Mouse (Mus musculus) adrenal gland, adult 2 months (tissue): ENCODE measurements at regions not wholly inside any gene's neighbourhood (a gene's known extent, or its start where the extent isn't known, plus 50 kb on each side); places are given as distances from the start of the nearest gene placed in this dataset.
A peak's percentile ranks its signal among the peaks of the same experiment; 100 is the strongest.
"Not testable (repeated sequence)": the region's sequence is repeated elsewhere in the genome, so short reads cannot be mapped to it uniquely, and the experiment has no call there.

Source experiments
- DNase-seq: peaks from one replicate; pipeline ENCODE4 v3.0.0; 2021

DNA sequence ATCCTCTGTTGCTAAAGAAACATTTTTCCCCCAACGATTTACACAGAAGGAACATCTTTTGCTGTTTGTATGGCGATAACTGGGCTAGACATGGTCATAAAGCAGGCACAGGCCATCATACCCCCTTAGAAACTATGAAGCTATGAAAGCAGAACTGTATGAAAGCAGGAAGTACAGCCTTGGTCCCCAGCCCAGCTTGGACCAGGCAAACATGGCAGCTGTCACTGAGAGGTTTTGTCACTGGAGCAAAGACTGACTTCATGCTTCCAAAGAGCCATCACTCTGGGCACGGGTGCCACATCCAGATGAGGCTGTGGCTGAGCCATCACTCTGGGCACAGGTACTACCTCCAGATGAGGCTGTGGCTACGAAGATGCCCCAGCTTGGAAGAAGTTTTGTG is 276.8 kb upstream of the Kdm8 start:
- no peak for DNase-seq

GRCm38 (mm10) chr7:125181548-125181947 is 262.9 kb upstream of the Kdm8 start:
- DNase-seq, result no peak

DNA sequence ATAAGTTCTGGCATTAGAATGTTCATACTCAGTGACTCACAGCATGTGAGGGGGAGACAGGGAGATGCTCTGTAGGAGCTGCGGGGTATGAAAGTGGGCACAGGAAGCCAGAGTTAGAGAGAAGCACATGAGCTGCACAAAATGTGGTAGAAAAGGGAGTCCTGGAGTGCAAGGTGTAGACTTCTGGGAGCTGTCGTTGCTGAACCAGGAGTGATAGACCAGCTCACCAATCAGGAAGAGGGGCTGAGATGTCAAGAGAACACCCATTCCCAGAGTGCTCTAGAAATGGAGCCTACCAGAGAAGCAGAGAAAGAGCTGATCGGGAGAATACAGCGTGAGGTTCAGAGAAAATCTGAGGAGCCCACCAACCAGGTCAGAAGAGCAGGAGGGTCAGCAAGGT is 262.2 kb upstream of the Kdm8 start:
- no peak for DNase-seq

- not testable (repeated sequence) for DNase-seq
Measured at GRCm38 (mm10) chr7:125183011-125183410, 261.5 kb upstream of the Kdm8 start.

- no peak for DNase-seq
Measured at GRCm38 (mm10) chr7:125185037-125185679, 259.3 kb upstream of the Kdm8 start.

DNA sequence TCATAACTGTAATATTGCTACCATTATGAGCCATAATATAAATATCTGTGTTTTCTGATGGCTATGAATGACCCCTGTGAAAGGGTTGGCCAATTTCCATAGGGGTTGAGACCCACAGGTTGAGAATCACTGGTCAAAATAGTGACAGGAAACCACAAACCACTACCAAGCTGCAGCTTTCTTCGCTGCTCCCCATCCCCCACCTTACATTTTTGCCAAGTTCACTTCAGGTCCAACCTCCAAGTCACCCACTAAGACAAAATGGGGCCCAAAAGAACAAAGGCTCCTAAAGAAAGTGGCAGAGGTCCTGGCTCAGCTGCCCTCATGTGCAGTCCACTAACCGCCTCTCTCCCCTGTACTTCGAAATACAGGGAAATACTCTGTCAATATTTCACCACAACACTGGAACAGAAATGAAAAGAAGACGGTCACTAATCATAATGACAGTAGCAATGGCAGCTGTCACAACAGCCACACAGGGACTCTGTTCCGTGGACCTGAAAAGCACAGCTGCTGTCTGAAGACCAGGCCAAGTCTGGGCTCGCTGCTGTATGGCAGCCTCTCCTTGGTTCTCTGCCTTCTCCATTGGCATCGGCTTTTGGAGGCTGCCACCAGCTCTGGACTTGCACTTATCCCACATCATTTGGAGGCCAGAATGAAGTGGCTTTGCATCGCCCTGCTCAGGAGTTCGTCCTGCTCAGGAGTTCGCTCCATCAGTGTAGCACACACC is 257.3 kb upstream of the Kdm8 start:
- DNase-seq, result no peak

- DNase-seq, result peak; percentile 75
Measured at GRCm38 (mm10) chr7:125188986-125189385, 255.5 kb upstream of the Kdm8 start.

DNA sequence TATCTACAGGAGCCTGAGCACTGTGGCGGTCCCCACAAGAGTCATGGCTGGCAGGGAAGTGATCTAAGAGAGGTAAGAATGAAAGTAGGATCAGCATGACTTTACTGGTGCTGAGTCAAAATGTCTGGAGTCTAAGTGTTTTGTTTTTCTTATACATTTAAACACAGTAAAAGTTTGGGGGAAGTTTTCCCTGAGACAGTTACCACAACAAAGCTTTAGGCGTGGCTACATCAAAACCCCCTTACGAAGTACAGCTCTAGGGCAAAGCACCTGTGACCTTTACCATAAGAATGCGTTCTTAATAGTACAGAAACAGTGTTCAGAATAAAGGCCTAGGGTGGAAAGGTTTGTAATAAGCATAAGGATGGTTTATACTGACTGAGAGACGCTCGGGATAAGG is 254.4 kb upstream of the Kdm8 start:
- no peak for DNase-seq

DNA sequence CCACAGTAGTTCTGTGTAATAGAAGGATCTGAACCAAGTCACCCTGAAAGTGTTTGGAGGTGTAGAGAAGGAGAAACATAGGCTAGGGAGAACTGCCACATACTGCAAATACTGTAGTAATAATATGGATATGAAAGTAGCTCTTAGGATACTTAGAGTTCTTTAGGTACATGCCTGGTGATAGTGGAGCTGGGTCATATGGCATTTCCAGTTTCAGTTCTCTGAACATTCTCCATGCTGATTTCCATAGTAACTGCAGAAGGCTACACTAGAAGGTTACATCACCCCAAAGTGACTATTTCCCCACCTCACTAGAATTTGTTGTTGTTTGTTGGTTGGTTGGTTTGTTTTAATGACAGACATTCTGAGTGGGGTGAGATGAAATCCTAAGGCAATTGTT is 253.2 kb upstream of the Kdm8 start:
- no peak for DNase-seq

DNA sequence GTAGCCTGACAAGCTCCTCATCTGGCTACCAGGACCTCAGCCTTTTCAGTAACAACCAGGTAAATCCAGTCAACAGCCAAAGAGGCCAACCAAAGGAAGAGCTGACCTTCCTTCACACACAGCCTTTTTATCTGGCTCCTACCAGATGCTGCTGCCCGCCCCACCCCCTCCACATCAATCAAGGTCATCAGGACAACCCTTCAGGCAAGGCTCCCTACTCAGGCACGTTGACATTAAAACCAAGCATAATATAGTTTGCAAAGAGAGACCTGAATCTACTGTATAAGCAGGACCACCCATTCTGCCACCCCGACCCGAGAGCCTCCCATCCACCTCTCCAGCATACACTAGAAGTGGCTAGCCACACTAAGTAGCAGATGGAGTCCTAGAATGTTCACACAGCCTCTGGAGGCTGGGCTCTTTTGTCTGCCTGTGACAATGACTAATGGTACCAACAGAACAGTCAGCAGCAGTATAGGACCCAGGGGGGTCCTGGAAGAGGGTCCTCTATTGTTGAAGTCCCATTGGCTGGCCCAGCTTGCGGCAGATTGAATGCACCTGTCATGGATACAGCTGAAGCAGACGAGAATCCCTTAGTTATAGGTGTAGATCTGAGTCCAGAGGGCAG is 233.0 kb upstream of the Kdm8 start:
- DNase-seq, result no peak

DNA sequence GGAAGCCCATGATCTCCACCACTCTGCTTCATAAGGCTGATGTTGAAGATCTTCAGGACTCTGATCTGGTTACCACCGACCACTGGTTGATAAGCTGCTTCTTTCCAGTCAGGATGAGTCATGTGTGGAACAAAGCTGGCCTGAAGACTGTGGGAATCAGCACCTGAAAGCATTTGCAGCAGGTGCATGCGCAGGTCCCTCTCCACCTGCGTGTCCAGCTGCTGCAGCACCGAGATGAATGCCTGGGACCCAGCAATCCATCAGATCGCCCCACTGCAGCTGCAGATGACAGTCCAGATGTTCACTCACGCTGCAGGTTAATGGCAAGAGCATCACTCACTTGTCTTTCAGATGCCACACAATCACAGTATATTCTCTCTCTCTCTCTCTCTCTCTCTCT is 230.4 kb upstream of the Kdm8 start:
- DNase-seq, result no peak

DNA sequence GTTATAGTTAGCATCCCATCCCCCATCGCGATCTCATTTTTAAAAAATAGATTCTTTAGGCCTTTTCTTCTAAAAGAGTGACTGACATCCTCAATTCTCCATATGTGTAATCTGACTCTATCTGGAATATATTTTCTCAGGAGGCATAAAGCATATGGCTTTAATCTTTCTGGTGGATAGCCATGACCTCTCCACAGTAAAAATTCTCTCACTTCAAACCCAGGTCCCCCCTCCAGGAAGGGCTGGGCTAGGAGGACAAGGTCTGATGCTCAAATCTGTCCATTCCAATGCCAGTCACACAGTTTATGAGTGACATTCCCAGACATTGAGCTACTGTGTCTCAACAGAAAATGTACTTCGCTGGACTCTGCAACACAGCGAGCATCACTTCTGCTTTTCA is 226.8 kb upstream of the Kdm8 start:
- DNase-seq, result no peak

DNA sequence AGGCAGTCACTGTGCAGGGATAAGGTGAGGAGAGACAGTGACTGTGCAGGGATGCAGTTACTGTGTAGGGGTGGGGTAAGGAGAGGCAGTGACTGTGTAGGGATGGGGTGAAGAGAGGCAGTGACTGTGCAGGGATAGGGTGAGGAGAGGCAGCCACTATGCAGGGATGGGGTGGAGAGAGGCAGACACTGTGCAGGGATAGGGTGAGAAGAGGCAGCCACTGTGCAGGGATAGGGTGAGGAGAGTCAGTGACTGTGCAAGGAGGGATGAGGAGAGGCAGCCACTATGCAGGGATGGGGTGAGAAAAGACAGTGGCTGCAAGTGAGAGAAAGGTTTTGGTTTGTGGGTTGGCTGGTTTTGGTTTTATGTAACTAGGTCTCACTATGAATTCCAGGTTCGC is 221.8 kb upstream of the Kdm8 start:
- no peak for DNase-seq

DNA sequence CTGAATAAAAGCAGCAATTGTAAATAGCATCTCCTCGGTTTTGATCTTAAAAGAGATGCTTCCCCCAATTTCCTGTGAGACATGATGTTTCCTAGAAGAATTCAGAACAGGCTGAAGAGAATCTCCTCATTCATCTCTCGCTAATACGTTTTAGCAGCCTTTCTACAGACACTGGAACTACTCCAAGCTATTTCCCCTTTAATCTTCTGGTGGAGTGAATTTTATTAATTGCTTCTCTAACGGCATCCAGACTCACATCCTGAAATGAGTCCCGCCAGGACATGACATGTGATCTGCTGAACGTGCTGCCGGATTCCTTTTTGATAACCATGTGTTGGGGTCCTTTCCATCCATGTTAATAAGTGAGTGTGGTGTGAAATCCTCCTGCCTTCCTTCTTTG is 209.6 kb upstream of the Kdm8 start:
- DNase-seq, result no peak

DNA sequence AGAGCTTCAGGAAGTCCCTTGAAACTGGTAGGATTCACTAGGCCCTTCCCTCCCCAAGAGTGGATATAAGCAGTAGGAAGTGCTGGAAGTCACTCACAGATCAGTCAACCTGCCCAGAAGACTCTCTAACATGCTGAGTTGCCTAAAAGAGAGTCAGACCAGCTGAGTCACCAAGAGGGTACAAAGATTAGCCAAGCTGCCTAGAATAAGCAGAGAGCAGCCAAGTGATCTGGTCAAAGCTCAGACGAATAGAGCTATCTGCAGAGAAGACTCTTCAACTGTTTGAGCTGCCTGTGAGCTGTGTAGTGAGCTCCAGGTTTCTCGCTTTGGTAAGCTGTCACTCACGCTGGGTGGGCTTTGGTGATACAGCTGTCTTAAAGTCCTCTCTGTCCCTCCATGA is 207.4 kb upstream of the Kdm8 start:
- DNase-seq, result no peak

GRCm38 (mm10) chr7:125243021-125243420 is 201.5 kb upstream of the Kdm8 start:
- DNase-seq, result no peak

DNA sequence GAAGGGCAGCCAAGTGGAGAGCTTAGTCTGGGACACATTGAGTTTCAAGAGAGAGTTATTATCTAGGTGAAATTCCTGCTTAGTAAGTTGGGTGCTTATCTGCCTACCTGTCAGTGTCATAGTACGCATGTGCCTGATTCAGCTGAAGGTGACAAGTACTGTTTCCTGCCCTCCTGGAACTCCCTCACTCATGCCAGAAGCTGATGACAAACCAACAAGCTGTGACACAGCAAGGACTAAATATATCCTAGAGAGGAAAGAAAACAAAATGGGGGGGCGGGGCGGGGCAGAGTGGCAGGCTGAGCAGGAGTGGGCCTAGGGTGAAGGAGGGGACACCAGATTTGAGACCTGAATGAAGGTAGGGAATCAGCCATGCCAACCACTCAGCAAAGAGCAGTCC is 196.1 kb upstream of the Kdm8 start:
- no peak for DNase-seq

DNA sequence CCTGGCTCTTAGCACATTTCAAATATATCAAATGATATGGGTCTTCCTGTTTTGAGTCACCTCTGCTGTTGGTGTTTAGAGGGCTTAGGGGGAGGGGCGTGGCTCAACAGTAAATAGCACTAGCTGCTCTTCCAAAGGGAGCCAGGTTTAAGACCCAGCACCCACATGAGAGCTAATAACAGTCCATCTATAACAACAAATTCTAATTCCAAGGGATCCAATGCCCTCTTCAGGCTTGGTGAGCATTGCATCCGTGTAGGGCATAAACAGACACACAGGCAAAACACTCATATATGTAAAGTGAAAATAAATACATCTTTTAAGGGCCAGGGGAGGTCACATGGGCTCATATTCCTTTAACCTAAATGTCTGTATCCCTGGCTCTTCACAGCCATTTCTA is 194.1 kb upstream of the Kdm8 start:
- DNase-seq, result no peak

DNA sequence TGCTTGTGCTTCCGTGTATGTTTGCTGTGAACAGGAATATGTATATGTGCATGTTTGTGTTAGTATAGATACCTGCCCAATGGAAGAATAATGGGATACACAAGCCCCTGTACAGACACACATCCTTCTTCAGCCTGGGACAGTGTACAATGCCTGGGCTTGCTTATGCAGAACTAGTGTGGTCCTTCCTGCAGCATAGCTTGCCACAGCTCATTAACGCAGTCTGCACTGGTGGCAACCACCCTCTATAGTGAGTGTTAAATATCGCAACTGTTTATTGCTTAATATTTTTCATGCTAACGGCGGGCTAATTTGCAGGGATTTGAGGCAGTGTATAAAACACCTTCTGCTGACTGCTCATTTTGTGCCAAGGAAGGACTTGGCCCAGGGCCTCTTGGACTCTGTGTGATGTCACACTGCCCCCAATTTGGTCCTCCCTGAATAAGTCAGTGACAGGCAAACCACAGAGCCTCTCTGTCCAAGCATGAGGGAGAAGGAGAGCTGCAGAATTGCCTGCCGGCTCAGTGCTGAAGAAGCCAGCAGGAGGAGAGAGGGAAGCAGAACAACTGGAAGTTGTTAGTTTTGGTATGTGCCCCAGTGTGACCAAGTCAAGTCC is 193.4 kb upstream of the Kdm8 start:
- DNase-seq, result no peak

GRCm38 (mm10) chr7:125254302-125254701 is 190.2 kb upstream of the Kdm8 start:
- no peak for DNase-seq

DNA sequence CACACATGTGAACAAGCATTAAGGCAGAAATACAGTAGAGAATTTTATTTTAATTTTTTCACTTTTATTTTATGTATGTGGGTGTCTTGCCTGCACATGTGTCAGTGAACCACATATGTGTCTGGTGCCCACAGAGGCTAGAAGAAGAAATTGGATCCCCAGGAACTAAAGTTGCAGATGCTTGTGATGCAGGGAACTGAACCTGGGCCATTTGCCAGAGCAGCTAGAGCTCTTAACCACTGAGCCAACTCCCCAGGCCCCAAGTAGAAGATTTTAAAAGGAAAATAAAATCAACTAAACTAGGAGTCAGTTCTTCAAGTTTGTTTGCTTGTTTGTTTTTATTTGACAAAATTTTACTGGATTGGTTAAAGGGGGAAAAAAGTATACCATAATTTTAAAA is 185.5 kb upstream of the Kdm8 start:
- DNase-seq, result no peak

DNA sequence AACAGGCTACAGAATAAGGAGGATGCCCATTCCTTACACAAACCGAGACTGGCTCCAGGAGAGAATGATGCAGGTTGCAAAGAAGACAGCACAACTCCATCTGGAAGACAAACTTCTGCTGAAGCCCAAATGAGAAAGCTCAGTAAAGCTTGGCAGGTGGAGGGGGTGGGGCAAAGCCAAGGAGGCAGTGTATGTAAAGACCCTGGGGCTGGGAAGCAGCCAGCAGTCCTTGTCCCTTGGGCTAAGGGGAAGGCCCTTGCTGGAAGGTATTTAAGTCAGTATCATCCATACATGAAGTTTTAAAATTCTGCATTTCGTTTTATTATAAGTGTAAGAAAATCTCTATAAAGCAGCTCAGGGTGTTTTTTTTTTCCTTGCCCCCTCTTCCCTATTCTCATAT is 182.3 kb upstream of the Kdm8 start:
- DNase-seq, result no peak

- DNase-seq, result no peak
Measured at GRCm38 (mm10) chr7:125262672-125263365, 181.7 kb upstream of the Kdm8 start.
